Mouse (Mus musculus): ENCODE measurements around the gene Fgr. TPM values are rescaled to one million over a fixed set of nuclear protein-coding genes. Genes with fewer than 3 reads are reported as not detected.

The Fgr gene
- polyA plus RNA-seq, 1 experiment: 15.3 TPM

- WGBS: 90% methylated on average over 12 of the region's 12 CpGs
- no peak for TF ChIP-seq POLR2A (IDR thresholded peaks at IDR 0.05; ENCODE audit: control insufficient read depth, extremely low read depth, insufficient read depth, low read length, poor library complexity)
- TF ChIP-seq CTCF (IDR thresholded peaks at IDR 0.05; ENCODE audit: borderline replicate concordance, control insufficient read depth, extremely low read depth, insufficient read depth, low read length, poor library complexity): no peak
- H3K4me3 ChIP-seq (ENCODE audit: control insufficient read depth, insufficient read depth, low read length): no peak overlapping the region
- H3K27me3 ChIP-seq (ENCODE audit: control insufficient read depth, insufficient read depth, low read length): no peaks in the 10 kb centered on the region
- H3K36me3 ChIP-seq (ENCODE audit: control insufficient read depth, insufficient read depth, low read length): no peaks in the 10 kb centered on the region
- H3K27ac ChIP-seq (ENCODE audit: control insufficient read depth, insufficient read depth, low read length): no peak overlapping the region
- H3K4me1 ChIP-seq (replicated peaks; ENCODE audit: control insufficient read depth, insufficient read depth, low read length): peaks cover 37% of the 10 kb centered on the region
- DNase-seq: no peak
These were observed 72.9 kb downstream of the Fgr start for GRCm38 (mm10) chr4:133046691-133047352.

GRCm38 (mm10) chr4:133047353-133048105, 73.6 kb downstream of the Fgr start:
- Histone ChIP-seq H3K27me3 (ENCODE audit: control insufficient read depth, insufficient read depth, low read length) (no peaks in the 10 kb centered on the region), H3K27ac (ENCODE audit: control insufficient read depth, insufficient read depth, low read length) (no peak overlapping the region), H3K4me3 (ENCODE audit: control insufficient read depth, insufficient read depth, low read length) (no peak overlapping the region), H3K4me1 (replicated peaks; ENCODE audit: control insufficient read depth, insufficient read depth, low read length) (peaks cover 37% of the 10 kb centered on the region), H3K36me3 (ENCODE audit: control insufficient read depth, insufficient read depth, low read length) (no peaks in the 10 kb centered on the region)
- 91% methylated on average over 16 of the region's 16 CpGs for WGBS
- no peak for DNase-seq
- TF ChIP-seq POLR2A (IDR thresholded peaks at IDR 0.05; ENCODE audit: control insufficient read depth, extremely low read depth, insufficient read depth, low read length, poor library complexity) (no peak), CTCF (IDR thresholded peaks at IDR 0.05; ENCODE audit: borderline replicate concordance, control insufficient read depth, extremely low read depth, insufficient read depth, low read length, poor library complexity) (no peak)

GRCm38 (mm10) chr4:133049071-133049920, 75.4 kb downstream of the Fgr start:
- DNase-seq: no peak
- no peak overlapping the region for H3K4me3 ChIP-seq (ENCODE audit: control insufficient read depth, insufficient read depth, low read length)
- H3K27me3 ChIP-seq (ENCODE audit: control insufficient read depth, insufficient read depth, low read length): no peaks in the 10 kb centered on the region
- WGBS: 76% methylated on average over 19 of the region's 19 CpGs
- TF ChIP-seq CTCF (IDR thresholded peaks at IDR 0.05; ENCODE audit: borderline replicate concordance, control insufficient read depth, extremely low read depth, insufficient read depth, low read length, poor library complexity) (no peak), POLR2A (IDR thresholded peaks at IDR 0.05; ENCODE audit: control insufficient read depth, extremely low read depth, insufficient read depth, low read length, poor library complexity) (no peak)
- no peaks in the 10 kb centered on the region for H3K36me3 ChIP-seq (ENCODE audit: control insufficient read depth, insufficient read depth, low read length)
- peaks cover 35% of the 10 kb centered on the region for H3K4me1 ChIP-seq (replicated peaks; ENCODE audit: control insufficient read depth, insufficient read depth, low read length)
- no peak overlapping the region for H3K27ac ChIP-seq (ENCODE audit: control insufficient read depth, insufficient read depth, low read length)

GRCm38 (mm10) chr4:133050196-133050836, 76.4 kb downstream of the Fgr start:
- no peak for DNase-seq
- peaks cover 35% of the 10 kb centered on the region for H3K4me1 ChIP-seq (replicated peaks; ENCODE audit: control insufficient read depth, insufficient read depth, low read length)
- WGBS: 58% methylated on average over 9 of the region's 9 CpGs
- H3K27me3 ChIP-seq (ENCODE audit: control insufficient read depth, insufficient read depth, low read length): no peaks in the 10 kb centered on the region
- no peak overlapping the region; the same call in 1 of the 2 replicates for H3K27ac ChIP-seq (ENCODE audit: control insufficient read depth, insufficient read depth, low read length)
- H3K4me3 ChIP-seq (ENCODE audit: control insufficient read depth, insufficient read depth, low read length): no peak overlapping the region
- no peaks in the 10 kb centered on the region for H3K36me3 ChIP-seq (ENCODE audit: control insufficient read depth, insufficient read depth, low read length)
- TF ChIP-seq CTCF (IDR thresholded peaks at IDR 0.05; ENCODE audit: borderline replicate concordance, control insufficient read depth, extremely low read depth, insufficient read depth, low read length, poor library complexity) (no peak), POLR2A (IDR thresholded peaks at IDR 0.05; ENCODE audit: control insufficient read depth, extremely low read depth, insufficient read depth, low read length, poor library complexity) (no peak)

GRCm38 (mm10) chr4:133050837-133051549, 77.1 kb downstream of the Fgr start:
- Histone ChIP-seq H3K4me3 (ENCODE audit: control insufficient read depth, insufficient read depth, low read length) (no peak overlapping the region), H3K27ac (ENCODE audit: control insufficient read depth, insufficient read depth, low read length) (no peak overlapping the region; the same call in 1 of the 2 replicates), H3K27me3 (ENCODE audit: control insufficient read depth, insufficient read depth, low read length) (no peaks in the 10 kb centered on the region), H3K36me3 (ENCODE audit: control insufficient read depth, insufficient read depth, low read length) (no peaks in the 10 kb centered on the region), H3K4me1 (replicated peaks; ENCODE audit: control insufficient read depth, insufficient read depth, low read length) (peaks cover 39% of the 10 kb centered on the region)
- TF ChIP-seq CTCF (IDR thresholded peaks at IDR 0.05; ENCODE audit: borderline replicate concordance, control insufficient read depth, extremely low read depth, insufficient read depth, low read length, poor library complexity) (no peak), POLR2A (IDR thresholded peaks at IDR 0.05; ENCODE audit: control insufficient read depth, extremely low read depth, insufficient read depth, low read length, poor library complexity) (no peak)
- DNase-seq: no peak
- 11% methylated on average over 6 of the region's 6 CpGs for WGBS

Data from thymus, adult 2 months (tissue).